Mouse (Mus musculus) retina, postnatal 7 days (tissue): Measurements from ENCODE around the gene Gfap.

ENCODE experiments used
- DNase-seq: peaks from one replicate; pipeline ENCODE4 v3.0.0-alpha.2; 2012; ENCODE audit warnings: low read depth, low spot score

Gene Gfap

DNA sequence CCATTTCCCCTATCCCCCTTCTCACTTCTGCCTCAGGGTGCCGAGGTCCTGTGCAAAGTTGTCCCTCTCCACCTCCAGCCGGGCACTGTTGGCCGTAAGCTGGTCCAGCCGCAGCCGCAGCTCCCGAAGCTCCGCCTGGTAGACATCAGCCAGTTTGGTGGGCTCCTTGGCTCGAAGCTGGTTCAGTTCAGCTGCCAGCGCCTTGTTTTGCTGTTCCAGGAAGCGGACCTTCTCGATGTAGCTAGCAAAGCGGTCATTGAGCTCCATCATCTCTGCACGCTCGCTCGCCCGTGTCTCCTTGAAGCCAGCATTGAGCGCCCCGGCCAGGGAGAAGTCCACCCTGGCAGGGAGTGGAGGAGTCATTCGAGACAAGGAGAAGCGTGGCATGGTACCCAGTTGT lies 4.1 kb downstream of the Gfap start:
- DNase-seq: no peak

DNA sequence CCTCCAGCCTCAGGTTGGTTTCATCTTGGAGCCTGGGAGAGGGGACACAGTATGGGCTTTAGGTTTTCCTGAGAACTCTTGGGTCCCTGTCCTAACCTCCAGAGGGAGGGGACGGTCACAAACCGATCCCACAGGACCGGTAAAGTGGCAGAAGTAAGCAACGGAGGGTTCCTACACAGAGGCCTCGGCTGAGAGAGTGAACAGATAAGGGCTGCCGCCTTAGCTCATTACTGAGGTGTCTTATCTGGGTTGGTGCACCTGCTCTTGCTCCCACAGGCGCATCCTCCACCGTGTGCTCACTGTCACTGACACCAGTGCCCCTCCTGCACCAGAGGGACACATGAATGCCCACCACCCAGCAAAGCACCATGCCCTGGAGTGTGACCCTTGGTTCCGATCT lies 4.9 kb downstream of the Gfap start:
- no peak for DNase-seq

DNA sequence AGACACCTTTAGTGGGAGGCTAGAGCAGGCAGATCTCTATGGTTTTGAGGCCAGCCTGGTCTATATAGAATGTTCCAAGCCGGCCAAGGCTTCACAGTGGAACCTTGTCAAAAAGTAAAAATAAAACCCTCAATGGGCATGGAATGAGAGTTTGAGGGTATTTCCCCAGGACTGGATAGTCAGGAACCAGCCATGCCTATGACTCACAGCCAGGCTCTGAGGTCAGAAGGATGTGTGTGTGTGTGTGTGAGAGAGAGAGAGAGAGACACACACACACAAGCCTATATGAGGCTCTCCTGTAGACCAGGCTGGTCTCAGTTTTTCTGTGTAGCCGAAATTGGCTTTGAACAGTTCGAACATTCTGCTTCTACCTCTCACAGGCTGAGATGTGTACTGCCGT lies 6.0 kb downstream of the Gfap start:
- no peak for DNase-seq

DNA sequence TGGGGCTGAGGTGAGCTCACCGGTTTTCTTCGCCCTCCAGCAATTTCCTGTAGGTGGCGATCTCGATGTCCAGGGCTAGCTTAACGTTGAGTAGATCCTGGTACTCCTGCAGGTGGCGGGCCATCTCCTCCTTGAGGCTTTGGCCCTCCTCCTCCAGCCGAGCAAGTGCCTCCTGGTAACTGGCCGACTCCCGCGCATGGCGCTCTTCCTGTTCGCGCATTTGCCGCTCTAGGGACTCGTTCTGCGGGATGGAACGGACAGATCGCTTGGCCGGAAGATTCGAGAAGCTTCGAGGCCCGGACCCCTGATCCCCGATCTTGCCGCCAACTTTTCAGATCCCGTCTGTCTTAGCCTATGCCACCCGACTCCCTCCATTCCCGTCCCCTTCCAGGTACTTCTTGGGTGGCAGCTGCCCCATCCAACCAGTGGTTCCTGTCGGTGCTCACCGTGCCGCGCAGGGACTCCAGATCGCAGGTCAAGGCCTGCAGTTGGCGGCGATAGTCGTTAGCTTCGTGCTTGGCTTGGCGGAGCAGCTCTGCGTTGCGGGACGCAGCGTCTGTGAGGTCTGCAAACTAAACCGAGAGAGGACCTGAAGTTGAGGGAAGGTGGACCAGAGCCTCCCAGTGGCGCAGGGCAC lies 7.6 kb downstream of the Gfap start:
- no peak for DNase-seq

DNA sequence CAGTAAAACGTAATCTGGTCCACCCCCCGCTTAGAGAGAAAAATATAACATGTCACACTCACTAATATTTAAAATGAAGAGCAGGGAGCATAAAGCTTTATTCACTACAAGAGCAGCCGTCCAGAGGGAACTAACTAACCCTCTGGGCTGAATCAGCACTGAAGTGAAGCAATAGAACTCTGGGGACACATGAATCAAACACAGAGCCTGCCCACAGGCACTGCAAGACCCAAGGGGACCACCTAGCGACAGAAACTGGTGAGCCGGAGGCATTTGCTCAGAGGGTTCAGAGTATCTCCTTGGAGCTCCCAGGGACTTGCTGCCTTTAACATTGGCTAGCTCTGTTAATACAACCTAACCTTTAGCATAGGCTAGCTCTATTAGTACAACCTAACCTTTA lies 10.6 kb downstream of the Gfap start:
- DNase-seq: no peak

DNA sequence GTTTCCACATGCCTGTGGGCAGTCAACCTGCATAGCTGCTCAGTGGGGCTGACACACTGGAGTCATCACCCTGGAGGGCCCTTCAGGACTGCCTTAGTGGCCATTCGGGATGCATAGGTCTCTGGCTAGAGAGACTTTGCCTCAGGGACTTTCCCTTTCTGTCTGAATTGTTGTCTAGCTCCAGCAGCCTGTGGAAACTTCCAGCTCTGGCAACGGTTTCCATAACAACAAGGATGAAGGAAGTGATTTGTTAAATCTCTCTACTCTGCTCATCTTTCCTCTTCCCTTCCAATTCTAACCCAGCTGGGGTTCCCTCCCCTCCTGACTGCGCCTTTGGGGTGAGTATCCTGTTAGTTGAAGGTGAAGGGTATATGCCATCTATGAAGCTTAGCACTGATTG lies 12.6 kb downstream of the Gfap start:
- DNase-seq: no peak

DNA sequence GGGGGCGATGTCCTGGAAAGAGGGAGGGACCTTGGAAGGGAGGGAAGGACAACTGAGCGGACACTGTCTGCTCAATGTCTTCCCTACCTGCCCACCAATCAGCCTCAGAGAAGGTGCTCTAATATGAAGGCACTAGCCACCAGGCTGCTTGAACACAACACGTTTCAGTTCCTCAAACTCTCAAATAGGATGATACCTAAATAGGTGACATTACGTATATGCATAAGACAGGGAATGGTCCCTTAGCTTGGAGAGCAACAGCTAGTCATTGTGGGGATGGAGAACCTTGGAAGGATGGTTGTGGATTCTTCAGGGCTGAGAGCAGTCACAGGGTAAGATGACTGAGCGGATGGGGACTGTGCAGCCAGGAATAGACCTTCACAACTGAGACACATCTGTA lies 13.3 kb downstream of the Gfap start:
- no peak for DNase-seq

DNA sequence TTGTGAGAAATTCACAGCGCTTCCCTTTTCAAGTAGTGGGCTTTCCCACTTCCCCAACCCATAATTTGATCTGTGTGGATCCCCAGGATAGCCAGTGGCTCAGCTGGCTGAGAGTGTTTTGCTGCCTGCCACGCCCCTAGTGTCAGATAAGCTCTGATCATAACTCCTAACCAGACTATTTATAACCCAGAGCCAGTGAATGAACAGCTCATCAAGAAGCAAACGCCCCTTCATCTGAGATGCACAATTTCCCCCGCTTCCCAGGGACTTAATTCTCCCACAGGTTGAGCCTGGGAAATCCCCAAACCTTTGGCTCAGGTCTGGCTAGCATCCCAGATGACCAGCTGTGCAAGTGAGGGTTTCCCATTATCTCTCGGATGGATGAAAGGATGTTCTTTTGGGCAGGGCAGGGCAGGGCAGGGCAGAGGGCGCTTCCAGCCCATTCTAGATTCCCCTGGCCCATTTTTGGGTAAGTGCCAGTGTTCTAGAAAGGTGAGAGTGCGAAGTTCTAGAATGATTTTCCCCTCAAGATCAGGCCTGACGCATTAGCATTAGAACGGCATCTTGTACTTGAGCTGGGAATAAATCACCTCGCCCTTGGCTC lies 16.0 kb downstream of the Gfap start, which contains the start of gene Fam187a:
Gene Fam187a (plus strand): TSS at position 554 of the 604 bp plus-strand sequence.
- no peak for DNase-seq

DNA sequence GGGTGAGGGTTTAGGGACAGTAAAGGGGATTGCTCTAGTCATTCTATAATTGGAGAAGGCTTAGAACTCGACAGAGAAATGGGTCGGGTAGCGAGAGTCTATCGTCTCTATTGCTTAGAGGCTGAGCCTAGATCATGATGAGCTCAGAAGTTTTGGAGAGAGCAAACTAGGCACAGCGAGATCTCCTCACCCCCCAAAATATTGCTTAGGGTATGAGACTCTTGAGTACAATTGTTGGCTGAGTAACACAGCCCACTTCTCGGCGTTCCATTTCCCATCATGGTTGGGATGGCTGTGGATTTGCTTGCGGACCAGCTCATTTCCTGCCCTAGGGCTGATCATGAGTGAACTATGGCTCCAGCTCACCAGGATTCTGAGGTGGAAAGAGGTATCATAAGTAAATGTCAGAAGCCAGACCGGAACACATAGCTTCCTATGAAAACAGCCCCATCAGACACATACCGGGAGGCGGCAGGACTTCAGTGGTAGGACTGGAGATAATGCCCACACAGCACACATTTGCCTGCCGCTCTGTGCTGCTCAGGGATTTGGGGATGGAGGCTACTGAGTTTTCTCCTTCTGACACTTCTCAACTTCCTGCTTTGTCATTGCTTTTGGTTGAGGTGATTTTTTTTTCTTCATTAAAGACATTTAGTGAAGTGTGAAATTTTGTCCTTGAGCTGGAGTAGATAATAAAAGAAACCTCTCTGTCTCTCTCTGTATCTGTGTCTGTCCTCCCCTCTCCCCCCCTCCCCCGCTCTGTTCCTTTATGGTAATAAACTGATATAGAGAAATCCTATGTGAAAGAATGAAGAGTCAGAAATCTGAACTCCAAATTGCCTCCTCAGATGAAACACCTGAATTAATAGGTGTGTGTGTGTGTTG lies 19.2 kb downstream of the Gfap start:
- no peak for DNase-seq

DNA sequence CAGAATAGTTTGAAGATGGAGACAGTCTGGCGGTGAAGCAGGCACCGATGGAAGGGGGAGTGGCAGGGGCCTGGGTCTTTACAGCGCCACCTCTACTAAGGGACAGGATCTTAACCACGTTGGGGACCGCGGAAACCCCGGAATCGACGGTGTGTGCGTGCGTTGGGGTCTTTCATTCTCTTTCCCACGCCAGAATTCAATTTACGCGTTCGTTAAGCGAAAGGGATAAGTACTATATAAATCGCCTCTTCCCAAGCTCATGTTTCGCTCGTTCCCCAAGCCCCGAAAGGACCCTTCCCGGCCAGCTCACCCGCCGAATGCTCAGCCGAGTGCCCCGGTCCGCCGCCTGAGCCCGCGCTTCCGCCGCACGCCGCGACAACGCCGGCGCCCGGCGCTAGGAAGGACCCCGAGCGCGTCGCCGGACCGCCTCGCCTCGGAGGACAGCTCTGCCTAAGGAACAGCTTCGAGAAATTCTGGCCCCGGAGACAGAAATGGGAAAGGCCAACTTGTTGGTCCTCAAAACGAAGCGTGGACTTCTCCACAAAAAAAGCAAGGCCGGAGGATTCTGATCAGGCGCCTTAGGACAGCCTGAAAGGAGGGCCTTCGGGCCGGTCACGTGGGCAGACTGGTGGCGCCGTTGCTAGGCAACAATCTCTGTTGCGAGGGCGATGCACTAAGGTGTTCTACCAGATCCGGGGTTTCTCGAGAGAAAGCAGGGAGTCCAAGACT lies 20.0 kb downstream of the Gfap start, which contains the start of the genes Eftud2 and Ccdc103:
Gene Eftud2 (minus strand): TSS at position 401 of the 729 bp plus-strand sequence.
Gene Ccdc103 (plus strand): TSS at position 620 of the 729 bp plus-strand sequence.
- peak; percentile 88 for DNase-seq

DNA sequence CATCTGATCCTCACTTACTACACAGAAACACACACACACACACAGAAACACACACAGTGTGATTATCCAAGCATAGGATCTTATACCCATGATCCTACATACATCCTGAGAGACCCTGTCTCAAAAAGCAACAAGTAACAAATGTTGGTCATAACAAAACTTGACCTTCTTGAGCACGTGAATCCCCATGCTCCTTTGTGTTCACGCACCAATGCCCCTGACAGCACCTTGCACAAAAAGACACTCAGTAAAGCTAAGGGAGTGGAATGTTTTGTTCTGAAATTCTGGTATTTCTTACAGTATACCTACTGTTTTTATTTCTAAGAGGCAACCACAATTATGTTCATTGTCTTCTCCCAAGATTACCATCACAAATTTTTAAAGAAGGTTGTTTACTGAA lies 21.2 kb downstream of the Gfap start:
- DNase-seq: no peak

DNA sequence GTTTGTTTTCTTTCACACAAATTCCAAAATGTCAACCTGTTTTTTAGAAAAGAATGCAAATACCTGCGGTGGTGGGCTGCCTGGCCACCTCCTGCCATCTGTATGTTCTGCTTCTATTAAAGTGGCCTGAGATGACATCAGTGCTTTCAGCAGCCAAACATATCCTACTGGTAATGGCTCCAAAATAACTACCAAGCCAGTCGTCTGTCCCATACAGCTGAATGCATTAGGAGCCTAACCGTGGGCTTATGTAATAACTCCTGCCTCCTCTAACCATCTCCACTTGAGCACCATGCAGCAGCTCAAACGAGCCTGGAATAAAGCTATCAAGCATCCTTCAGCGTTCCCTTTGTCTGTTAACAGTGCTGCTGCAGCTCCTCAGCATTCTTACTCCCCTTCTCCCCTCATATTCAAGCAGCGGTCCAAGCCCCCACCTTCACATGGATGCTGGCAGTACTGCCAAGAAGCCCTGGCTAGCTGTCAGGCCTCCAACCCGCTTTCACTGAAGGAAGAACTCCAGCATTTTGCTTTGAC lies 25.8 kb downstream of the Gfap start:
- DNase-seq: no peak

DNA sequence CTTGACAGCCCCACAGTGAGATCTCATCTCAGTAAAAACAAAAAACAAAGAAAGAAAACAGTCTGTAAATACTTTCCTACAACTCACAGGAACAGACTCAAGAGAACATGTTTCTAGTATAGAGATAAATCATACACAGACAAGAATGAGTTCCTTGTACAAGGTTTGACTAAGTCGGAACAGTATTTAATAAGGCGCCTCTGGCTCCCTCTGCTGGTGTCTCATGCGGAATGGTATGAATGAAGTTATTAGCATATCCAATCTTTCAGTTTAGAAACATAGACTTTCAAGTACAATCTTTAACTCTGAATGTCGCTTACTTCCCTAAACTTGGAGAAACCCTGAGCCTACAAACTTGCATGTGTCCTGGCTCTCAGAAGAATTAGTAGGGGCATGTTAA lies 36.4 kb downstream of the Gfap start:
- DNase-seq: peak; percentile 60

DNA sequence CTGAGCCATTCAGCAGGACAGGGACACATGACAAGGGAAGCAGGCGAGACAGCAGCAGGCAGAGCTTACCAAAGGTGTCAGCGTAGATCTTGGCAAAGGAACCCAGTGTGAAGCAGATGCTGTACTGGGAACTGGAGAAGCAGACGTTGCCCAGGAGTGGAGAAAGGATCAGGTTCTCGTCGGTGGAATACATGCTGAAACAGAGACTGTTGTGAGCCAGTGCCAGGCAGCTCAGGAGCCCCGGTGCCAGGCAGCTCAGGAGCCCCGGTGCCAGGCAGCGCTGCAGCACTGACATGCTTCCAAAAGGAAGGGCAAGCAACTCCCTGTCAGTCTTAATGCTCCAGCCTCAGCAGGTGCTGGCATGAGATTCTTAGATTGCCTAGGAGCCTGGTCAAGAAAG lies 40.8 kb downstream of the Gfap start:
- DNase-seq: no peak

DNA sequence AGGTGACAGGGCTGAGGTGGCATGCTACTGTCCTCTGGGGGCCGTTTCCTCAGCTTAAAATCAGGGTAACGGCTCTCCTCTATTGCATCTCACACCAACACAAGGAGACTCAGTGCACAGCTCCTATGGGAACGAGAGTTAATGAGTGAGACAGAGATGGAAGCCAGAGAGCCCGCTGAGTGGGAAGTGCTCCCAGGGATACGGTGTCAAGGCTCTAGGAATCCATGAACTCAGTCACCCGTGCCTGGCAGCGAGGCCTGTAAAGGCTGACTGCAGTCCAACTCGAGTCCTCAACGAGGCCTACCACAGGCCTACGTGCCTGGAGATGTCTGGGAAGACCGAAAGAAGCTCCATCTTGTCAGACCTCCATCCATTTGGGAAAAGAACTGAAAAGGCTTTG lies 41.8 kb downstream of the Gfap start:
- DNase-seq: no peak

DNA sequence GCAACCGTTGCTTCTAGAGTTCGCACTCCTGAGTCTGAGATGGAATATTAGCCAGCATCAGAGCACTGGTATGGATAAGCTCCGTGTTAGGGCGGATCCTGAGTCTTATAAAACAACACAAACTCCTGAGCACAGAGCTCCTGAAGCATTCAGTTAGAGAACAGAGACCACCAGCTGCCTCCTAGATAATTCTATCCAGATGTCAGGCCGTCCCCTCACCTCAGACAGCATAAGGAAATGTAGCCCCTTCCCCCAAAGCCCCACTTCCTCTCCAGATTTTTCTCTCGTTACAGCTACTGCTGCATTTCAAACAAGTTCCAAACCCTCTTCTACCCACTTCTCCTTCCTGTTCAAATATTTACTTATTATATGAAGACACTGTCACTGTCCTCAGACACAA lies 44.8 kb downstream of the Gfap start:
- no peak for DNase-seq

DNA sequence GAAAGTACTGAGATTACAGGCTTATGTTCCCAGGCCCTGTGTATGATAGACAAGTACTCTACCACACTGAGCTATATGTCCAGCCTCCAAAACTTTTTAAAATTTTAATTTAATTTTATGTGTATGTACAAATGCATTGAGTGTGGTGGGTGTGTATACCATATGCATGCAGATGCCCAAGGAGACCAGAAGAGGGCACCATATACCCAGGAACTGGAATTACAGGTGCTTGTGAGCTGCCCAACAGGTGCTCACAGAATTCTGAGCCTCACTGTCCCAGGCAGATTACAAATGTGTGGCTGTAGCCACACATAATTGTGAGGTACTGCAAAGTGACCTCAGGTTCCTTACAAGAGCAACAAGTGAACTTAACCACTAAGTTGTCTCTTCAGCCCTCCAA lies 47.0 kb downstream of the Gfap start:
- DNase-seq: peak; percentile 31

DNA sequence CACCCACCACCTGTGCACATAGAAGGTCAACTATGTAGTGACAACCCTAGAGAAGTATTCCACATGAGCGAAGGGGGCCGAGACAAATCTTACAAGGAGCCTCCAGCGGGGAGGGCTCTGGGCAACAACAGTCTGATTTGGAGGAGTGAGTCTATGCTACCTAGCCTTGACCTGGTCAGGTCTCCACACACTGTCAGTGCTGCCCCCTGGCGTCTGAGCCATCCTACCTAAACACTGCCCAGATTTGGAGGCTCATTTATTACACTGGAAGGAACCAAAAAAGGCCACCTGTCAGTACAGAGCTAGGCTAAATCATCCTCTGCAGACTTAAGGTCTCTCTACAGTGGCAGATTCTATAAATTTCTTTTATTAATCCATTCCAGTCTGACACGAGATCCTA lies 48.8 kb downstream of the Gfap start:
- DNase-seq: peak; percentile 17

DNA sequence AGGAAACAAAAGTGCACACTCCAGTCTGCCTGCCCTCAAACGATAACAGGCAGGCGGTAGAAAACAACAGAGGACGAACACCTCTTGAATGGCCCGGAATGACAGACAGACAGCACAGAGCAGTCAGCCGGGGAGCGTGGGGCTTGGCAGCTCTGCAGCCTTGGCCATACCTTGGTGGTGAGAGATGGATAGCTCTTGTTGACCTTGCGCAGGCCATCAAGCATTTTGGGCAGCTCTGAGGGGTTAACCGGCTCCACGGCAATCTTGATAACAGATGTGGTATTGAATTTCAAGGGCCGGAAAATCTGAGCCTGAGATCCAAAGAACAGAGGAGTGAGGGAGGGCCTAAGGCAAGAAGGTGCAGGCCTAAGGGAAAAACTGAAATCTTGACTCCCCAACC lies 54.8 kb downstream of the Gfap start:
- DNase-seq: no peak

DNA sequence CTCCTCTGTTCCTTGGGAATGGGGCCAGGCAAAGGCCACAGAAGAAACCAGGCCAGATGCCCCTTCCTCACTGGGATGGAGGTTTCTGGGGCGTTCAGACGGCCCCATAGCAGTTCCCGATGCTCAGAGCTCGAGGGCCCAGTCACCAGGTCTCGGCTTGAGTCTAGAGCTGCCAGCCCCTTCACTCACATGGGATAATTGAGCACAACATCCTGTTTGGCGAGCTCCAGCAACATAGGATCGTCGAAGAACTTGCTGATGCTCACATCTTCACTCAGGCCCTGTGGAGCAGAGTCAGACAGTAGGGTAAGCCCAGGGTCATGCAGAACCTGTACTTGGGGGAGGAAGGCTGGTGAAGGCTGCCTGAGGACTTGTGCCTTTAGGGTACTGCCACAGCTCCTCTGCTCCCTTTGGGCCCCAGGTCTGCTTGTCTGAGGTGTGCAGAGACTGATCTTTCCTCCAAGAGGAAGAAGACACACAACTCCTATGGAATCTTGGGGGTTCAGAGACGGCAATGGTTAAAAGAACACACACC lies 62.0 kb downstream of the Gfap start:
- DNase-seq: no peak

DNA sequence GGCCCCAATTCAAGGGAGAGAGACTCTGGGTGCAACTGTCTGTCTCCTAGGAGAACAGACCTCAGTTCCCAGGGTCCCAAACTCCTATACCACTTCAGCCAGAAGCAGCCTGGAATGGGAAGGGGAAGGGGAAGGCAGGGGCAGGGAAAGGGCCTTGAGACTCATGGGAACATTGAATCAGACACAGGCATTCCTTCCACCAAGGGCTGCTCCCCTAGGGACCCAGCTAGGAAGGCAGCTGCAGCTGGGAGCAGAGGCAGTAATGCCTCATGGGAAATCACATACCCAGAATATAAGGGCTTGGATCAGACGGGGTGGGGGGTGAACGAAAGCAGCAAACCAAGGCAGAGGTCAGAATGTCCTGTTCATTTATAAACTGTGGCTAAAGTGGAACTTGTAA lies 62.6 kb downstream of the Gfap start:
- DNase-seq: no peak
